Mouse (Mus musculus): ENCODE data around the gene Sfxn5. TPM values are rescaled to one million over a fixed set of nuclear protein-coding genes. Genes with fewer than 3 reads are reported as not detected.

Sfxn5 gene
- polyA plus RNA-seq, 1 experiment from 2014 or later = 1.9 TPM

DNA sequence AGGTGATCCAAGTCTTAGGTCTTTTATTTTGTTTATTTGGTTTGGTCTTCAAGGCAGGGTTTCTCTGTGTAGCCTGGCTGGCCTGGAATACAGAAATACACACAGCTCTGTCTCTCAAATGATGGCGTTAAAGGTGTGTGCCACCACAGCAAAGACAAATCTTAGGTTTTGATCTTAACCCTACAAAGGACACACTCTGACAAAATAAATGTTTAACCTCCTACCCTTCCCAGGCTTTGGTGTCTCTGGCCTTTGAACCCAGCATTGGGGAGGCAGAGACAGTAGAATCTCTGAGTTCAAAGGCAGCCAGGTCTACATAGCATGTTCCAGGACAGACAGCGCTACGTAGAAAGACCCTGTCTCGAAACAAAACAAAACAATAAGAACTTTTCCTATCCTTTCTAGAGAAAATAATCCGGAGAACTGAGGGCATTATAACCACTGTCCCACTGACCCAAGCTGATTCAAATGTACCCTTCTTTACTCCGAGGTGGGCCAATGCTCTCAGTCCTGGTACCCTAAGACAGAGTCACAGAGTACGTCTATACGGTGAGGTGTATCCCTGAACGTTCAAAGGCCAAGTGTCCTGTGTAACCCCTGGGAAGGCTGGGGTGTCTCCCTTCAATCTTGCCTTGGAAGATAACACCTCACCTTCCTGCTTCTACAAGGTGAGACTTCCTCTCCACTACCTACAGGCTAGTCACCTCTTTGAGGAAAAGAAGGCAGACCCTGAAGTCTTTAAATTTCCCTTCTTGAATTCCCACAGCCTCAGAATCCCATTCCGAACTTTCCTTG is 40.0 kb upstream of the Sfxn5 start:
- H3K36me3 ChIP-seq (replicated peaks) = no peaks in the 10 kb centered on the region
- H3K9ac ChIP-seq = no peak overlapping the region
- peaks cover 25% of the 10 kb centered on the region for H3K27me3 ChIP-seq
- peaks cover 58% of the 10 kb centered on the region for H3K4me1 ChIP-seq (replicated peaks)
- peak overlapping the region; percentile 98 for H3K4me2 ChIP-seq
- no peaks in the 10 kb centered on the region for H3K9me3 ChIP-seq (replicated peaks)
- H3K4me3 ChIP-seq (replicated peaks) = peak overlapping the region; percentile 67; the same call in 1 of the 2 replicates
- ATAC-seq (ENCODE audit: insufficient read depth) = no peak
- no peak overlapping the region for H3K27ac ChIP-seq (replicated peaks)
- WGBS (ENCODE audit: insufficient replicate concordance) = 71% methylated on average over 10 of the region's 10 CpGs

DNA sequence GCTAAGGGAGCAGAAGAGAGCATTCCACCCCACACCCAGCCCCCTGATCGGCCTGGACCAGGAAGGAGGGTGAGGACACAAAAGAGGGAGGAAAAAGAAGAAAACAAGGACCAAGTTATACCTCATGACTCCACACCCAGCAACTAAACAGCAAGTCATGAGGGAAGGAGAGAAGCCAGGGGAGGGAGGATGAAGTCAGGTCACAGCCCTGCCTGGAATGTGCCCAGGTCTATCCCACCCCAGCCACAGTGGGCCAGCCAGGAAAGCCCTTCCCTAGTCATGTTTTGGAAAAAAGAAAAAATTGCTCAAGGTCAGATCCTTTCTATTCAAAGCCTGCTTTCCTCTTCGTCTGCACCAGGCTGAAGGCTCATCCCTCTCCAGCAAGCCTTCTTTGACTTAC is 39.3 kb upstream of the Sfxn5 start:
- 62% methylated on average over 2 of the region's 2 CpGs for WGBS (ENCODE audit: insufficient replicate concordance)
- Histone ChIP-seq H3K27me3 (peaks cover 25% of the 10 kb centered on the region), H3K9me3 (replicated peaks) (no peaks in the 10 kb centered on the region), H3K4me1 (replicated peaks) (peaks cover 56% of the 10 kb centered on the region), H3K4me3 (replicated peaks) (no peak overlapping the region), H3K4me2 (no peak overlapping the region), H3K27ac (replicated peaks) (no peak overlapping the region), H3K9ac (no peak overlapping the region), H3K36me3 (replicated peaks) (no peaks in the 10 kb centered on the region)
- ATAC-seq (ENCODE audit: insufficient read depth) = no peak

DNA sequence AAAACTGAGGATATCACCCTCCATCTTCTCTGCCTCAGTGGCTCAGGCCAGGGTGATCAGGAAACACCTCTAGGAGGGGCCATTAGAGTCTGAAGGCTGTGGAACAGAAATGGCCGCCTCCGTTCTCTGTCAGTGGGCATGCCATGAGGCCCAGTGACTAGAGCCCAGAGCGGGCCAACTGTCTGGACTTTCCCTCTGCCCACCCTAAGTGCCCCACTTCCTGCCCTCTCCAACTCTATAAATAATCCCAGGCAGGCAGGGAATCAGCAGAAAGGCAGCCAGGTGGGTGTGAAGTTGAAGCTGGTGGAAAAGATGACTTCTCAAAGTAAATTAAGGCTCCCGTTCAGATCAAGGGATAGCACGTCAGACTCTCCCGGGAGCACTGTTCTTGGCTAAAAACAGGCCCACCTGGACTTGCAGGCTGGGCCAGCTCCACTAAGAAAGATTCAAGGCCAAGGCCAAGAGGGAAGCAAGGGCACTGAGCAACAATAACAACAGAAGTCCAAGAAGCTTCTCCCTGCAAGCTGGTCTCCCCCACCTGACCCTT is 38.7 kb upstream of the Sfxn5 start:
- no peak overlapping the region for H3K27ac ChIP-seq (replicated peaks)

DNA sequence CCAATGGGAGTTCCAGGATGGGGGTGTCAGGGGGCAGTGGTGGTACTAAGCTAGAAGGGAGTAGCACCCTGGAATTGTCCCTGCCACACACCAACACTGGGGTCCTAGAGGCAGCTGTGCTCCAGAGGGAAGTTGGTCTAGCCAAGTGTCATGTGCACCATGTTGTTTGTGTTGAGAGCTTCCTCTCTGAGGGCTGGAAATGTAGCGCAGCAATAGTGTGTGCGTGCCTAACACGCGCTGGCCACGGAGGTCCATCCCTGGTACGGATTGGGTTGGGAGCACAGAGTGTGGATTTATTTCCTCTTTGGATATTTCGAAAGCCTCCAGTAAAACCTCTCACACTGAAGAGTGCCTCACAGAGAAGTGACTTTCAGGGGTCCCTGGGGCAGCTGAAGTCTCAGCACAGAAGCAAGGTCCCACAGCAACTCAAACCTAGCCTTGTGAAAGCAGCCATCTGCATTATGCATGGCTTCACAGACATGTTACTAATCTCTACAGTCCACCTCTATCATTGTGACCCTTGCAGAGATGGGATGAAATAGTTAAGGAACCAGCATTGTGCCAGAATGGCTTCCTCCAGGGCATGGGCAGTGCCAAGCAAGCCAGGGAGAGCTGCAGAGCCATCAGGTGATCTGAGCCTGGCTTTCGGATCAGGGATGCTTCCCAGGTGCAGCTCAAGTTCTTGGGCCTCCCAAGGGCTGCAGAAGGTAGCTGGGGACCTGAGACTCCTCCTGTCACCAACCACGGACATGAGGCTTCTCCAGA is 37.6 kb upstream of the Sfxn5 start:
- Histone ChIP-seq H3K27me3 (peaks cover 25% of the 10 kb centered on the region), H3K9me3 (replicated peaks) (no peaks in the 10 kb centered on the region), H3K27ac (replicated peaks) (no peak overlapping the region), H3K4me1 (replicated peaks) (peaks cover 49% of the 10 kb centered on the region), H3K4me3 (replicated peaks) (no peak overlapping the region), H3K36me3 (replicated peaks) (no peaks in the 10 kb centered on the region), H3K4me2 (no peak overlapping the region), H3K9ac (no peak overlapping the region)
- 76% methylated on average over 9 of the region's 9 CpGs for WGBS (ENCODE audit: insufficient replicate concordance)
- no peak for ATAC-seq (ENCODE audit: insufficient read depth)

More for the DNA sequence above, 38.7 kb upstream of the Sfxn5 start:
- Histone ChIP-seq H3K36me3 (replicated peaks) (no peaks in the 10 kb centered on the region), H3K27me3 (peaks cover 25% of the 10 kb centered on the region), H3K4me2 (no peak overlapping the region), H3K9ac (no peak overlapping the region), H3K9me3 (replicated peaks) (no peaks in the 10 kb centered on the region), H3K4me1 (replicated peaks) (peaks cover 56% of the 10 kb centered on the region), H3K4me3 (replicated peaks) (no peak overlapping the region)
- no peak for ATAC-seq (ENCODE audit: insufficient read depth)
- WGBS (ENCODE audit: insufficient replicate concordance) = 71% methylated on average over 6 of the region's 6 CpGs

DNA sequence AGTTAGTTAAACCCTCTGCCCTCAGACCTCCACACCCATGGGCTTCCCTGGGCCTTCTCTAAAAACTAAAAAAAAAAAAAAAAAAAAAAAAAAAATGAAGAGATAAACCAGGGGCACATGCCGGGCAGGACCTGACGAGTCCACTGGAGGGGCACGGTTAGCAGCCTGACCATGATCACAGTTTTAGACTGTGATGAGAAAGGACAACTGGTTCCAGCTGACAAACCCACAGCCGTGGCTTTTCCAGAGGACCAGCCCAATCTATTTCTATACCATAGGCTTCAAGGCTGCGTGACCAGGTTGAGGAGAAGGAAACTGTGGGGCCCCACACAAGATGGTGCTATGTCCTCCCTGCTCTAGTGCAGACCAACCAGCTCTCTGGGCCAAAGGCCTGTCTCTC is 36.8 kb upstream of the Sfxn5 start:
- WGBS (ENCODE audit: insufficient replicate concordance) = 55% methylated on average over 5 of the region's 5 CpGs
- Histone ChIP-seq H3K9ac (no peak overlapping the region), H3K9me3 (replicated peaks) (no peaks in the 10 kb centered on the region), H3K4me1 (replicated peaks) (peaks cover 41% of the 10 kb centered on the region), H3K36me3 (replicated peaks) (no peaks in the 10 kb centered on the region), H3K4me2 (no peak overlapping the region), H3K27me3 (peaks cover 25% of the 10 kb centered on the region), H3K27ac (replicated peaks) (no peak overlapping the region), H3K4me3 (replicated peaks) (no peak overlapping the region)
- no peak for ATAC-seq (ENCODE audit: insufficient read depth)

DNA sequence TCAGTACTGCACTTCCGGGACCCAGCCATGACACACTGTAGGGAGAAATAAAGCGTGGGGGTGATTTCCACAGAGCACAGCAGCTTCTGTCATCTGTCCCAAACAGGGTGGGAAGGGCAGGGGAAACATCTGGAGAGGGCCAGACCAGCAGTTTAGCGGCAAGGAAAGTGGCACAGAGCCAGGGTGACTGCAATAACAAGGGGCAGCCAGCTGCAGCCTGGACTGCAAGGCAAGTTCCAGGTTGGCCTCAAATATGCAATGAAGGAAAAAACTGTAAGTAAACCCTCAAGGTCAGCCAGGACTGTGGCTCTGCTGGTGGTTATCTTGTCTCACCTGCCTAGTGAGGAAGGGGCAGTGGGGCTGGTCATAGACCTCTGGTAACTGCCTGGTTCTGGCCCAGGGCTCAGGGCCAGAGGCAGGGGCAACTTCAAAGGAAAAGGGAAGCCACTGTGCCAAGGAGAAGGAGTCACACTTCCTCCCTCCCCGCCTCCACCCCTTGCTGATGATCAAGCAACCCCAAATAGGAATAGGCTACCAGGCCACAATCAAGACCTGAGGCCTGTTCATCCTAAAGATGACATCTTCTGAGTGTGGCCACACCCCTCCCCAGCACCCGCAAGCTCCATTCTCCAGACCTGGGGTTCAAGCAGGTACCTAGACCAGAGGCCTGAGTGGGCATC is 36.1 kb upstream of the Sfxn5 start:
- peaks cover 35% of the 10 kb centered on the region for H3K4me1 ChIP-seq (replicated peaks)
- H3K4me3 ChIP-seq (replicated peaks) = no peak overlapping the region
- H3K27ac ChIP-seq (replicated peaks) = no peak overlapping the region
- H3K36me3 ChIP-seq (replicated peaks) = no peaks in the 10 kb centered on the region
- no peak overlapping the region for H3K9ac ChIP-seq
- WGBS (ENCODE audit: insufficient replicate concordance) = 56% methylated on average over 5 of the region's 5 CpGs
- no peak for ATAC-seq (ENCODE audit: insufficient read depth)
- H3K9me3 ChIP-seq (replicated peaks) = no peaks in the 10 kb centered on the region
- H3K27me3 ChIP-seq = peaks cover 25% of the 10 kb centered on the region
- H3K4me2 ChIP-seq = no peak overlapping the region

DNA sequence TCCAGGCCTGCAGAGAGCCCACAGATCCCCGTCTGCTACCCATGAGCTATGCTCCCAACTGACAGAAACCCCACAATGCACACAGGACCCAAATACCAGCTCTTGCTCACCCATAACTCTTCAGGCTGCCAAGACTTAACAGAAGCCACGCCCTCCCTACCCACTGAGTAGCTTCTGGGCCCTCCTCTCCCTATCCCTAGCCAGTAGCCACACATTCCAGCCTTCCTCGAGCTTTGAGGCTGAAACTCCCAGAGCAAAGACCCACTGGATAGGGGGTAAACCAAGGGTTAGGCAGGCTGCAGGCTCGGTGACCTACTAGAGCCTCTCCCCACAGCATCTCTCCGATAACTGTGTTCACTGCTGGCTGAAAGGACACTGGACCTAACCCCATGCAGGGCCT is 35.5 kb upstream of the Sfxn5 start:
- peaks cover 19% of the 10 kb centered on the region for H3K27me3 ChIP-seq
- no peak overlapping the region for H3K4me3 ChIP-seq (replicated peaks)
- no peak overlapping the region for H3K9ac ChIP-seq
- WGBS (ENCODE audit: insufficient replicate concordance) = 50% methylated on average over 5 of the region's 5 CpGs
- no peak for ATAC-seq (ENCODE audit: insufficient read depth)
- peaks cover 29% of the 10 kb centered on the region for H3K4me1 ChIP-seq (replicated peaks)
- no peak overlapping the region for H3K27ac ChIP-seq (replicated peaks)
- no peaks in the 10 kb centered on the region for H3K36me3 ChIP-seq (replicated peaks)
- no peaks in the 10 kb centered on the region for H3K9me3 ChIP-seq (replicated peaks)
- no peak overlapping the region for H3K4me2 ChIP-seq

DNA sequence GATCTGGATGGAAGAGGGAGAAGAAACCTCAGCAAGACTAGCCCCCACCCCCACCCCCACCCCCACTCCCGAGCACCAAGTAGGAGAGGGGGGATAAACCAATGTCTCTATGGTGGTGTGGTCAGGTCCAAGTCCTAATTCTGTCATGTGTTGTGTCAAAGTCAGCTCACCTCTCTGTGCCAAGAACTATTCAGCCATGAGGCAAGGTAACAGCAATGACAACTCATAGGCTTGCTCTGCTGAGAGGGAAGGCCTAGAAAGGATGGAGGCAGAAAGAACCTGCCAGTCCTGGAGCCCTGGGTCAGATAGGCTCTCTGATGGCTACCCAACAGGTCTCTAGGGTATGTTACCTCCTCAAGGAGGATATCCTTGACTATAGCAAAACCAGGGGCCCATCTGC is 34.9 kb upstream of the Sfxn5 start:
- WGBS (ENCODE audit: insufficient replicate concordance) = 55% methylated on average over 1 of the region's 1 CpGs
- Histone ChIP-seq H3K4me3 (replicated peaks) (no peak overlapping the region), H3K9me3 (replicated peaks) (no peaks in the 10 kb centered on the region)

DNA sequence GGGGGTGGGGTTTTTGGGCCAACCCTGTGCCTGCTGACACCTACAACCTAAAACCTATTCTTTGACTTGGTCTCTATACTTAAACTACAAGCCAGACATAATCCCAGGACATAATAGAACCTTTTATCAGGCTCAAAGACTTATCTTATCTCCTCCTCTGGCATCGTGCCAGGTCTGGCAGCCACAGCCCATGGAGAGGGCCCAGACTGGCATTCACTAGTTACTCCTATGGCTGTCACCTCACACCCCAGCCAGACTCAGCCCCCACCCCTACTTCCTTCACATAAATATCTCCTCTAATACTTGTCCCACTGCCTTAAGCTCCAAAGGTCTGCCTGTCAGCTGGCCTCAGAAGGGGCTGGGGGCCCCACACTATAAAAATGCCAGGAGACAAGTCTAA is 33.2 kb upstream of the Sfxn5 start:
- Histone ChIP-seq H3K4me2 (no peak overlapping the region), H3K9ac (no peak overlapping the region), H3K27me3 (no peaks in the 10 kb centered on the region; the same call in 1 of the 2 replicates), H3K4me3 (replicated peaks) (no peak overlapping the region), H3K4me1 (replicated peaks) (peaks cover 28% of the 10 kb centered on the region), H3K36me3 (replicated peaks) (no peaks in the 10 kb centered on the region), H3K27ac (replicated peaks) (no peak overlapping the region), H3K9me3 (replicated peaks) (no peaks in the 10 kb centered on the region)
- WGBS (ENCODE audit: insufficient replicate concordance) = 25% methylated on average over 1 of the region's 1 CpGs
- no peak for ATAC-seq (ENCODE audit: insufficient read depth)

More for the DNA sequence above, 34.9 kb upstream of the Sfxn5 start:
- Histone ChIP-seq H3K4me2 (no peak overlapping the region), H3K36me3 (replicated peaks) (no peaks in the 10 kb centered on the region), H3K9ac (no peak overlapping the region), H3K27me3 (peaks cover 13% of the 10 kb centered on the region; the same call in 1 of the 2 replicates), H3K27ac (replicated peaks) (no peak overlapping the region), H3K4me1 (replicated peaks) (peaks cover 28% of the 10 kb centered on the region)
- ATAC-seq (ENCODE audit: insufficient read depth) = no peak

DNA sequence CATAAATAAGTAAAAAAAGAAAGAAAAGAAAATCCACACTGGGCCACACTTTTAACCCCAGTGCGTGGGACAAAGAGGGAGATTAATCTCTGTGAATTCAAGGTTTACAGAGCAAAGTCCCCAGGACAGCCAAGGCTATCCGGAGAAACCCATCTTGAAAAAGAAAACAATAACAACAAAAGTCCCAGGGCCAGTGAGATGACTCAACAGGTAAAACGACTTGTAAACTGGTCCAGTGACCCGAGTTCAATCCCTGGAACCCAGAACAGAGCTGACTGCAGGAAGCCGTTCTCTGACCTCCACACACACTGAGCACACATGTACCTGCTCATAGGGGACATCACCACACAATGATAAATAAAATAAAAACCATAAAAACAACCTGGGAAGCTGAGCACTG is 31.2 kb upstream of the Sfxn5 start:
- H3K4me1 ChIP-seq (replicated peaks) = peaks cover 21% of the 10 kb centered on the region
- H3K4me3 ChIP-seq (replicated peaks) = no peak overlapping the region
- ATAC-seq (ENCODE audit: insufficient read depth) = no peak
- no peaks in the 10 kb centered on the region for H3K27me3 ChIP-seq
- H3K9ac ChIP-seq = no peak overlapping the region
- H3K27ac ChIP-seq (replicated peaks) = no peak overlapping the region
- WGBS (ENCODE audit: insufficient replicate concordance) = 53% methylated on average over 5 of the region's 5 CpGs
- H3K36me3 ChIP-seq (replicated peaks) = no peaks in the 10 kb centered on the region
- no peak overlapping the region for H3K4me2 ChIP-seq
- no peaks in the 10 kb centered on the region for H3K9me3 ChIP-seq (replicated peaks)

DNA sequence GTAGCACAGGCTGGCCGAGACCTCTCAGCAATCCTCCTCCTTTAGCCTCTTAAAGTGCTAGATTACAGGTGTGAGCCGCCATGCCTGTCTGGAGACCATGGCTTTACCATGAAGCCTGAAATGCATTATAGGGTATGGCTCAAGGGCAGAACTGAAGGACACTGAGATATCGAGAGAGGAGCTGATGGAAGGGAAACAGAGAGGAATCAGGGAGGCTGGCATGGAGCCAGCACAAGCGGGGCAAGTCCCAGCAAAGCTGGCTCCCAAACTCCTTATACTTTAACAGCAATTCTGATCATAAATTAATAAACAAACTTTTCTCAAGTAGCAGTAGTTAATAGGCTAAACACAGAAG is 30.7 kb upstream of the Sfxn5 start:
- ATAC-seq (ENCODE audit: insufficient read depth) = no peak
- Histone ChIP-seq H3K4me2 (no peak overlapping the region), H3K27me3 (no peaks in the 10 kb centered on the region), H3K9ac (no peak overlapping the region), H3K4me3 (replicated peaks) (no peak overlapping the region), H3K9me3 (replicated peaks) (no peaks in the 10 kb centered on the region), H3K27ac (replicated peaks) (no peak overlapping the region), H3K36me3 (replicated peaks) (no peaks in the 10 kb centered on the region), H3K4me1 (replicated peaks) (peaks cover 18% of the 10 kb centered on the region)
- WGBS (ENCODE audit: insufficient replicate concordance) = 65% methylated on average over 4 of the region's 4 CpGs
